Mouse (Mus musculus) T-cell, adult 66 days (primary cell): ENCODE data around the gene Slc44a1. TPM values are rescaled to one million over a fixed set of nuclear protein-coding genes. Genes with fewer than 3 reads are reported as not detected.

Experiments
- total RNA-seq, 2 experiments: library from RNA; stranded (reverse); gene quantifications; 3 replicates in 1 of 2; 4 replicates in 1 of 2; pipeline ENCODE4 v1.2.4; 2023

Slc44a1 gene
- total RNA-seq, result 10 to 100 TPM; 14.6 to 19.1 TPM

GRCm38 (mm10) chr4:53440010-53440815 lies at the start of gene Slc44a1:
Gene Slc44a1 (plus strand): TSS chr4:53440413.

GRCm38 (mm10) chr4:53631316-53632010 lies 191.2 kb downstream of the Slc44a1 start, which contains the start of gene Fsd1l:
Gene Fsd1l (plus strand): TSS chr4:53631471.

Other genes starting within 250 kb of the Slc44a1 start
- gene Fsd1l, start 191.1 kb downstream of the Slc44a1 start, total RNA-seq, result under 1 TPM; 0.44 to 0.59 TPM